ENCODE assay signal across 8 mouse cellular contexts in the genomic region with DNA sequence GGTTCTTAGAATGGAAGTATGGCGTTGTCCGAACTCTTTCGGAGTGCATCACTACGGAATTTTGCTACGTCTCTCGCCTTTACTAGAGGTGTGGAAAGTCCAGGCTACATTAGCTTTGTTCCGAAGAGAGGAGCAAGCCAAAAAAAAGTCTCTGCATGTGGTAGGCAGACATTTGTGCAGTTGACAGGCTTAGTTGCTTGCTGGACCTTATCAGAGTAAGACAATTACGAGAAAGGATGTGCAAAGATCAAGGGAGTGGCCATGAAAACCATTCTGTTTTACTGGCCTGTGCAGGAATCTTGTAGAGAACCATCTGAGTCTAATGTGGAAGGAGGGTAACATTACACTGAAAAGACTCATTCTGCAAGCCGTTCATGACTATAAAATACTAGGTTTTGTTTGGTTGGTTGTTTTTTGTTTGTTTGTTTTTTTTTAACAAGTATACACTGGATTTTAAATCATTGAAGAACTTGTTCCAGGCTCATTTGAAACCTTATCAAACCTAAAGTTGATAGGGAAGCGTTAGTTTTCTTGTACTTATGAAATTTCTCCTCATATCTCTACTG. TPM values are rescaled to one million over a fixed set of nuclear protein-coding genes. Genes with fewer than 3 reads are reported as not detected.
DNase-seq lines count a peak whose midpoint lies in the region; ATAC-seq and TF ChIP-seq lines count a peak whose summit lies in the region.

No protein-coding gene starts in this region.

- TF ChIP-seq POLR2A in thymus, adult 2 months (IDR thresholded peaks at IDR 0.05; ENCODE audit: control insufficient read depth, extremely low read depth, insufficient read depth, low read length, poor library complexity) = no peak; the same call in 1 of the 2 replicates

- TF ChIP-seq CTCF in thymus, adult 2 months (IDR thresholded peaks at IDR 0.05; ENCODE audit: borderline replicate concordance, control insufficient read depth, extremely low read depth, insufficient read depth, low read length, poor library complexity) = no peak

- H3K9ac ChIP-seq in liver, embryonic 12.5 days = peak overlapping the region; percentile 97

- no peaks in the 10 kb centered on the region for H3K9me3 ChIP-seq in erythroblast, embryonic 14.5 days (ENCODE audit: control insufficient read depth, low read length)
- H3K9me3 ChIP-seq in liver, embryonic 12.5 days (replicated peaks) = no peaks in the 10 kb centered on the region

- no peak for DNase-seq in thymus, adult 2 months
- DNase-seq in thymus, postnatal 36 days = no peak
- no peak for DNase-seq in cerebellum, postnatal 36 days
- DNase-seq in gastrocnemius, postnatal 25 days = no peak
- DNase-seq in frontal cortex, postnatal 25 days (ENCODE audit: low spot score in 2 of 2) = no peak

- ATAC-seq in erythroblast, adult 5-6 weeks (replicated peaks; ENCODE audit: low FRiP score, poor library complexity, severe bottlenecking) = no peak
- ATAC-seq in liver, embryonic 12.5 days = no peak

- H3K36me3 ChIP-seq in erythroblast, embryonic 14.5 days (ENCODE audit: control insufficient read depth) = peaks cover 14% of the 10 kb centered on the region
- no peaks in the 10 kb centered on the region for H3K36me3 ChIP-seq in thymus, adult 2 months (ENCODE audit: control insufficient read depth, insufficient read depth, low read length)
- no peaks in the 10 kb centered on the region for H3K36me3 ChIP-seq in liver, embryonic 12.5 days

- no peaks in the 10 kb centered on the region for H3K27me3 ChIP-seq in erythroblast, embryonic 14.5 days (ENCODE audit: control insufficient read depth)
- H3K27me3 ChIP-seq in thymus, adult 2 months (ENCODE audit: control insufficient read depth, insufficient read depth, low read length) = no peaks in the 10 kb centered on the region
- no peaks in the 10 kb centered on the region for H3K27me3 ChIP-seq in liver, embryonic 12.5 days (replicated peaks)

- H3K27ac ChIP-seq in thymus, adult 2 months (ENCODE audit: control insufficient read depth, insufficient read depth, low read length) = no peak overlapping the region
- H3K27ac ChIP-seq in liver, embryonic 12.5 days = peak overlapping the region; percentile 89

- WGBS in thymus, adult 2 months = 16% methylated on average over 10 of the region's 10 CpGs
- 8% methylated on average over 10 of the region's 10 CpGs for WGBS in liver, embryonic 12.5 days (ENCODE audit: insufficient replicate concordance)

- H3K4me2 ChIP-seq in liver, embryonic 12.5 days = peak overlapping the region; percentile 92

- H3K4me1 ChIP-seq in erythroblast, embryonic 14.5 days (ENCODE audit: control insufficient read depth) = peaks cover 51% of the 10 kb centered on the region
- 0 out of 2 replicates have a peak, but pooled peaks cover 2% of the 10 kb centered on the region for H3K4me1 ChIP-seq in thymus, adult 2 months (replicated peaks; ENCODE audit: control insufficient read depth, insufficient read depth, low read length)
- peaks cover 34% of the 10 kb centered on the region for H3K4me1 ChIP-seq in liver, embryonic 12.5 days

- H3K4me3 ChIP-seq in erythroblast, embryonic 14.5 days (replicated peaks) = peak overlapping the region; percentile 81
- peak overlapping the region; percentile 79 for H3K4me3 ChIP-seq in thymus, adult 2 months (ENCODE audit: control insufficient read depth, insufficient read depth, low read length)
- peak overlapping the region; percentile 99 for H3K4me3 ChIP-seq in liver, embryonic 12.5 days

RNA-seq across cellular contexts. Expression of a gene that starts 0.8 kb away (rescaled TPM):
- polyA plus RNA-seq in erythroblast, embryonic 14.5 days (2012) = 0.47 and 0.55 TPM in 2 replicates
- 11.9 and 13.0 TPM in 2 replicates for total RNA-seq in erythroblast, adult 5-6 weeks (2015; ENCODE audit: low replicate concordance)
- total RNA-seq in erythroblast, adult 5-6 weeks (2017; ENCODE audit: low replicate concordance) = 14.4 and 15.2 TPM in 2 replicates
- polyA plus RNA-seq in thymus, adult 2 months (2012; rRNA removed) = 52.8 and 54.0 TPM in 2 replicates
- polyA plus RNA-seq in liver, embryonic 12.5 days (2016; fragmentation: Nextera tagmentation; extraction: Ambion mirVana) = 5.6 and 6.6 TPM in 2 replicates
- total RNA-seq in gastrocnemius, postnatal 25 days (2021) = 10 to 100 TPM; 12.5 to 12.8 TPM

RNA-seq across cellular contexts. Expression of a gene that starts 0.9 kb away (rescaled TPM):
- 0.08 and 0.11 TPM in 2 replicates for polyA plus RNA-seq in erythroblast, embryonic 14.5 days (2012)
- 4.6 and 5.8 TPM in 2 replicates for total RNA-seq in erythroblast, adult 5-6 weeks (2015; ENCODE audit: low replicate concordance)
- total RNA-seq in erythroblast, adult 5-6 weeks (2017; ENCODE audit: low replicate concordance) = 4.5 and 5.2 TPM in 2 replicates
- 3.6 and 4.8 TPM in 2 replicates for polyA plus RNA-seq in thymus, adult 2 months (2012; rRNA removed)
- polyA plus RNA-seq in liver, embryonic 12.5 days (2016; fragmentation: Nextera tagmentation; extraction: Ambion mirVana) = 4.9 and 5.0 TPM in 2 replicates
- 10 to 100 TPM; 12.9 to 14.6 TPM for total RNA-seq in gastrocnemius, postnatal 25 days (2021)
